Mouse (Mus musculus) heart, postnatal 25 days (tissue): ENCODE data around the gene Olfr1321. TPM values are rescaled to one million over a fixed set of nuclear protein-coding genes. Genes with fewer than 3 reads are reported as not detected.

Experiments used
- DNase-seq: peaks from one replicate; pipeline ENCODE4 v3.0.0; 2022; ENCODE audit warnings: low spot score
- intact Hi-C: fragments of 180-260 bp; cut with DNase I; formaldehyde crosslinking; loops from one replicate; pipeline ENCODE4 v1.15.1; 2025
- total RNA-seq, 2 experiments: library from RNA; stranded (reverse); gene quantifications; 2 replicates each; pipeline ENCODE4 v1.2.3; 2021

Gene Olfr1321
- total RNA-seq: not detected

DNA sequence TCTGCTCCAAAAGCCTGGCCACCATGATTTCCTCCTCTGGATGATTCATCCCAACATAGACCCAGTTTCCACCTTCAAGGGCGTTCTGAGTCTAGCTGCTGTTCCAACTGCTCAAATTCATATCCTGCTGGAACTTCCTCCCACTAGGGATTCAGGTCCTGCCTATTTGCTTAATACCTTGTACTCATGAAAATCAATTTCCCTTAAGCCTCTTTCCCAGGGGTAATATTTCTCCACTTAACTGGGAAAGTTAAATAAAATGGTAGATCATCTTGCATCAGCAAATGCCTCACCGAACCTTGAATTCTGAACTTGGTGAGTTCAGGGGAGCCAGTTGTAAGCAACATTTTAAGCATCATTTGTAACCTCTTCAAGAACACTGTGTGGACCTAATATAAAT, at the start of gene Olfr1321:
Gene Olfr1321 (minus strand): TSS at position 101 of the 400 bp plus-strand sequence.
- intact Hi-C loops: no loop called here

GRCm38 (mm10) chrX:49770828-49771227, 36.0 kb upstream of the Olfr1321 start:
- no peak for DNase-seq
- intact Hi-C loops: loop anchor here (5.0 kb wide), 1 partner anchor 176 kb away; no protein-coding TSS in a partner anchor

More for the DNA sequence above, at the start of gene Olfr1321:
- DNase-seq: no peak

- intact Hi-C loops: no loop called here
- no peak for DNase-seq
Observed at GRCm38 (mm10) chrX:49745192-49745591, 10.3 kb upstream of the Olfr1321 start.

Other genes starting within 250 kb of the Olfr1321 start
- gene Olfr1320, start 62.7 kb downstream of the Olfr1321 start, total RNA-seq: not detected
- gene Igsf1, start 62.7 kb upstream of the Olfr1321 start, total RNA-seq: 10 to 100 TPM; 18.3 to 34.6 TPM
- not detected for gene Olfr1322, start 156.4 kb upstream of the Olfr1321 start, total RNA-seq